ENCODE assay signal across 16 mouse cellular contexts in the genomic region with DNA sequence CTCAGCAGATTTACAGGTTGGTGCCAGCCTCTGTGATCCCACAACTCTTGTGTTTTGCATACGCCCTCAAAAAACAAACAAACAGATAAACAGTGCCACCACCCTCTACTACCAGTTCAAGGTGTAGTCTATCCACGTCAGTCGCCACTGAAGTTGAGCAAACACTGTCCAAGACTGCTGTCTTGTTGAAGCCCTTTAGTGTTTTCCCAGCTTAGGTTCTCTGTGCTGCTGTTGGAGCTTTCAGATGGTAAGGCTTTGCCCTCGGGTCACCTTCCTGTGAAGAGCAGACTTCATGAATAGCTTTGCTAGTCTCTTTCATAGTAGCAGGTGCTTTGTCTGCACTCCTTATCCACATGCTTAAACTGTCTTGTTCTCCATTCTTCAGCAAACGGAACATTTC.
DNase-seq lines count a peak whose midpoint lies in the region; ATAC-seq lines count a peak whose summit lies in the region.
"Had no signal": no experiment of that assay in that cellular context is flagged by ENCODE, and none has a peak within 500 bp of the region (broad histone marks: within the 10 kb centered on the region; RNA-seq: fewer than 3 reads in every experiment).

No protein-coding gene starts in this region.

- peak; percentile 58 for DNase-seq in heart, adult 11 months
- DNase-seq in heart, embryonic 10.5 days (ENCODE audit: low spot score): peak; percentile 53
- DNase-seq in heart, postnatal 4 days: no peak
- DNase-seq in hindbrain, embryonic 14.5 days (ENCODE audit: low spot score): no peak
- DNase-seq: adrenal gland, adult 8-10 months; adrenal gland, postnatal 14 days; adrenal gland, postnatal 25 days; cerebellum, adult 11 months; cerebellum, adult 11-12 months; cerebellum, adult 18-20 months had no signal

- no peak overlapping the region for H3K9ac ChIP-seq in heart, embryonic 11.5 days (ENCODE audit: low read depth, low read length)
- no peak overlapping the region for H3K9ac ChIP-seq in hindbrain, embryonic 14.5 days

- H3K27ac ChIP-seq in heart, embryonic 11.5 days (ENCODE audit: low read depth, low read length): no peak overlapping the region
- H3K27ac ChIP-seq in heart, embryonic 10.5 days: no peak overlapping the region
- H3K27ac ChIP-seq in hindbrain, embryonic 14.5 days: no peak overlapping the region

- no peaks in the 10 kb centered on the region for H3K36me3 ChIP-seq in heart, embryonic 11.5 days (ENCODE audit: control insufficient read depth, insufficient read depth, low read length)
- no peaks in the 10 kb centered on the region for H3K36me3 ChIP-seq in heart, embryonic 10.5 days
- no peaks in the 10 kb centered on the region for H3K36me3 ChIP-seq in hindbrain, embryonic 14.5 days (replicated peaks; ENCODE audit: control insufficient read depth, insufficient read depth)
- H3K36me3 ChIP-seq: G1E had no signal

- H3K27me3 ChIP-seq in heart, embryonic 11.5 days (ENCODE audit: control insufficient read depth, insufficient read depth, low read length): no peaks in the 10 kb centered on the region
- no peaks in the 10 kb centered on the region for H3K27me3 ChIP-seq in heart, embryonic 10.5 days (ENCODE audit: insufficient read depth, poor library complexity, severe bottlenecking)
- H3K27me3 ChIP-seq in hindbrain, embryonic 14.5 days (ENCODE audit: control insufficient read depth, insufficient read depth, low read length): no peaks in the 10 kb centered on the region
- H3K27me3 ChIP-seq: CH12.LX, Patski had no signal

- WGBS in heart, embryonic 11.5 days (ENCODE audit: insufficient replicate concordance): 69% methylated on average over 5 of the region's 5 CpGs
- 69% methylated on average over 5 of the region's 5 CpGs for WGBS in heart, embryonic 10.5 days
- 86% methylated on average over 5 of the region's 5 CpGs for WGBS in hindbrain, embryonic 14.5 days

- H3K9me3 ChIP-seq in heart, embryonic 11.5 days (replicated peaks; ENCODE audit: control insufficient read depth, low read length): 0 out of 2 replicates have a peak, but pooled peaks cover 2% of the 10 kb centered on the region
- no peaks in the 10 kb centered on the region for H3K9me3 ChIP-seq in heart, embryonic 10.5 days
- no peaks in the 10 kb centered on the region for H3K9me3 ChIP-seq in hindbrain, embryonic 14.5 days (ENCODE audit: control insufficient read depth, low read length)

- no peak overlapping the region for H3K4me2 ChIP-seq in heart, embryonic 11.5 days
- no peak overlapping the region for H3K4me2 ChIP-seq in hindbrain, embryonic 14.5 days (replicated peaks)

- no peak for ATAC-seq in heart, embryonic 11.5 days (replicated peaks; ENCODE audit: insufficient number of reproducible peaks, low FRiP score, low TSS enrichment)
- 0 out of 2 replicates have a peak, but pooled peaks have one; percentile 15 for ATAC-seq in megakaryocyte-erythroid progenitor cell, adult 5-6 weeks (replicated peaks; ENCODE audit: low FRiP score, low TSS enrichment, poor library complexity, severe bottlenecking)
- ATAC-seq in hindbrain, embryonic 14.5 days (ENCODE audit: low FRiP score): no peak
- ATAC-seq: activated CD4-positive, CD25-positive, alpha-beta regulatory T cell, adult 4 months; Patski had no signal

- peaks cover 4% of the 10 kb centered on the region; the same call in 1 of the 2 replicates for H3K4me1 ChIP-seq in heart, embryonic 11.5 days (ENCODE audit: control insufficient read depth, insufficient read depth, low read length)
- H3K4me1 ChIP-seq in heart, embryonic 10.5 days: peaks cover 5% of the 10 kb centered on the region
- no peaks in the 10 kb centered on the region for H3K4me1 ChIP-seq in hindbrain, embryonic 14.5 days (replicated peaks; ENCODE audit: control insufficient read depth, insufficient read depth, low read length)

- H3K4me3 ChIP-seq in heart, embryonic 11.5 days (ENCODE audit: low read depth, low read length): no peak overlapping the region
- H3K4me3 ChIP-seq in heart, embryonic 10.5 days: no peak overlapping the region
- H3K4me3 ChIP-seq in hindbrain, embryonic 14.5 days (replicated peaks; ENCODE audit: low read length): no peak overlapping the region

Comparison
In these comparisons a context has a peak if more than half of its experiments do, and no peak if none do; other contexts are left out.
1. DNase-seq: peak in heart, adult 11 months (single experiment) and heart, embryonic 10.5 days (single experiment); none in heart, postnatal 4 days (single experiment) and hindbrain, embryonic 14.5 days (single experiment).